Mouse (Mus musculus) midbrain, embryonic 12.5 days (tissue): ENCODE measurements at regions not wholly inside any gene's neighbourhood (a gene's known extent, or its start where the extent isn't known, plus 50 kb on each side); places are given as distances from the start of the nearest gene placed in this dataset.
"Not testable (repeated sequence)": the region's sequence is repeated elsewhere in the genome, so short reads cannot be mapped to it uniquely, and the experiment has no call there.

Source experiments
- ATAC-seq: fragments of 200-750 bp; cut with Nextera tagmentation; 2 replicates; pipeline ENCODE4 v1.8.0; 2017; ENCODE audit warnings: low read depth, moderate TSS enrichment, moderate library complexity; ENCODE audit not compliant: low FRiP score
- H3K27ac ChIP-seq: fragments of 300-500 bp; sonication (generic); replicated peaks from 2 replicates; pipeline ENCODE4 v1.5.1; 2016; ENCODE audit warnings: mild to moderate bottlenecking
- H3K27me3 ChIP-seq: fragments of 300-500 bp; sonication (generic); 2 replicates; pipeline ENCODE4 v1.6.1; 2016; ENCODE audit warnings: mild to moderate bottlenecking
- H3K36me3 ChIP-seq: fragments of 300-500 bp; sonication (generic); 2 replicates; pipeline ENCODE4 v1.6.1; 2016
- H3K4me1 ChIP-seq: fragments of 300-500 bp; sonication (generic); 2 replicates; pipeline ENCODE4 v1.6.1; 2016
- H3K4me2 ChIP-seq: fragments of 300-500 bp; sonication (generic); replicated peaks from 2 replicates; pipeline ENCODE4 v1.6.1; 2016; ENCODE audit warnings: mild to moderate bottlenecking, moderate library complexity
- H3K4me3 ChIP-seq: fragments of 300-500 bp; sonication (generic); 2 replicates; pipeline ENCODE4 v1.5.1; 2016; ENCODE audit warnings: mild to moderate bottlenecking
- H3K9ac ChIP-seq: fragments of 300-500 bp; sonication (generic); replicated peaks from 2 replicates; pipeline ENCODE4 v1.6.1; 2016; ENCODE audit warnings: mild to moderate bottlenecking, moderate library complexity
- H3K9me3 ChIP-seq: fragments of 300-500 bp; sonication (generic); 2 replicates; pipeline ENCODE4 v1.6.1; 2016; ENCODE audit warnings: mild to moderate bottlenecking
- WGBS: fragments of 180-500 bp; shearing (Covaris S2); methylation state at CpG from one replicate; pipeline ENCODE4 v1.1.7; 2016; 5-methylcytosine and 5-hydroxymethylcytosine counted together

DNA sequence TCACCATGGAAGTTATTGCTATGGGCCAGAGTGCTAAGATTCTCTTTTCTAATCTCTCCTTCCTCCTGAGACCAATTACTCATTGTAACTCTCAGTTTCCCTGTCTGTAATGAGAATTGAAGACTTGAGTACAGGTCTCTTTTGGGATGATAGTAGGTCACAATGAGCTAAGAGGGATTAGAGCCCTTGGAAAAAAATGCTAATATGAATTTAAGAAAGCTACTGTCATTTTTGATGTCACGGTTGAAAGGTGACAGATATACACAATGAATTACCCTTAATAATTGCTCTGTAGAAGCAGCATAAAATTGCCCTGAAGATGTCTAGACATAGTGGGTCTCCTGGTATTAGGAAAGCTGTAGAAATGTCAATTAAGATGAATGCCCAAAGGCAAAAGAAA lies 178.2 kb downstream of the Kcna4 start:
- H3K27ac ChIP-seq = no peak overlapping the region
- no peaks in the 10 kb centered on the region for H3K9me3 ChIP-seq
- no peaks in the 10 kb centered on the region for H3K27me3 ChIP-seq
- no peaks in the 10 kb centered on the region for H3K36me3 ChIP-seq
- no peak overlapping the region for H3K4me3 ChIP-seq
- no peak overlapping the region for H3K4me2 ChIP-seq
- 85% methylated on average over 1 of the region's 1 CpGs for WGBS
- H3K9ac ChIP-seq = no peak overlapping the region
- H3K4me1 ChIP-seq = no peaks in the 10 kb centered on the region
- ATAC-seq = peak; percentile 91

DNA sequence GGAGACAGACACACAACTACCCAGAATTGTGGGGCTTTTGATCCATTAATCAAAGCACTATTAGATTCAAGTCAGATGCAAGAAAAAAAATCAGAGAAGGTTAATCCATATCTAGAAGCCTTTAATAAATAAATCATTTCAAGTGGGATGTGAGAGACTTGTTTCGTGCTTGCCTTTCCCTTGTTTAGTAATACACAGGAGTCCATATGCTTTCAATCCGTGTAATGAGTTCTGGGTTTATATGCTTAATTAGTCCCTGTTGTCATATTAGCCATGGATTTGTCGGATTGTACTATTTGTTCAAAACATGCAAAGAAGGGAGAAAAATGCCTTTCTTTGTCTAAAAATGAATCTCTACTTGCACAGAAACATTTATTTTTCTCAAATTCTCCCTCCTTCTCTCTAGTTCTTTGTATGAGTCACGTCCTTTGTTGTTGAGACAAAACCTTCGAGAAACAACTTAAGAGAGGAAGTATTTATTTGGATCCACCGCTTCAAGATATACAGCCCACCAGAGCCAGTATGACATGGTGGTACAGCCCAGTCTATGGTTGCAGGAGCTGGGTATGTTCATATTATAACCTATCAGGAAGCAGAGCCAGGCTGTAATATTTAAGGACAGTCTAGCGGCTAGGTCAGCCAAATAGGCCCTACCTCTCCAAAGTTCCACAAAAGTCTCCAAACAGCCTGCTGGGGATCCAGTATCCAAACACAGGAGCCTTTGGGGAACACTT lies 213.4 kb downstream of the Kcna4 start:
- Histone ChIP-seq H3K4me2 (no peak overlapping the region), H3K4me3 (no peak overlapping the region), H3K9ac (no peak overlapping the region), H3K27me3 (no peaks in the 10 kb centered on the region), H3K4me1 (no peaks in the 10 kb centered on the region), H3K36me3 (no peaks in the 10 kb centered on the region), H3K9me3 (no peaks in the 10 kb centered on the region), H3K27ac (no peak overlapping the region)
- 75% methylated on average over 7 of the region's 7 CpGs for WGBS
- ATAC-seq = no peak

- no peak overlapping the region for H3K27ac ChIP-seq
- no peaks in the 10 kb centered on the region for H3K4me1 ChIP-seq
- H3K4me3 ChIP-seq = no peak overlapping the region
- H3K9ac ChIP-seq = no peak overlapping the region
- peak; percentile 53 for ATAC-seq
- H3K36me3 ChIP-seq = no peaks in the 10 kb centered on the region
- no peak overlapping the region for H3K4me2 ChIP-seq
- no peaks in the 10 kb centered on the region for H3K27me3 ChIP-seq
- H3K9me3 ChIP-seq = no peaks in the 10 kb centered on the region
These were observed 217.2 kb downstream of the Kcna4 start for GRCm38 (mm10) chr2:107507426-107508167.

DNA sequence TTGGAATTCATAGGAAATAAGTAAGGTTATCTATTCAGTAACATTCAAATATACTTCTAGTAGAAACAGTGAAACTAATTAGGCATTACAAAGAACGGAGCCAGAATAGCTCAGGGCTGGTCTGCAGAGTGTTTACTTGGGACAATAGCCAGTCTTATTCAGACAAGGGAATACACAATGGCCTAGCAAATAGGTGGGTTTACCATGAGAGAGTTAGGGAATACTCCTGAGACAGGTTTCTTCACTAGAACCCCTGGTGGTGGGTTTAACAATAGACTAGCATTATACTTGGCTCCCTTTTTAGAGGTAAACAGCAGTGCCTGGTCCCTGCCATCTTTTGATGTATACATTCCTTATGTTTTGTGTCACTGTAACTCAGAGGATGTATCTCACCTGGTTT lies 225.0 kb downstream of the Kcna4 start:
- H3K36me3 ChIP-seq, H3K9ac ChIP-seq, H3K4me2 ChIP-seq, H3K4me1 ChIP-seq, H3K27ac ChIP-seq, ATAC-seq, H3K9me3 ChIP-seq, H3K27me3 ChIP-seq, H3K4me3 ChIP-seq: not testable (repeated sequence)
- 61% methylated on average over 1 of the region's 1 CpGs for WGBS

GRCm38 (mm10) chr2:107518107-107518506 lies 227.7 kb downstream of the Kcna4 start:
- Histone ChIP-seq H3K36me3 (no peaks in the 10 kb centered on the region), H3K27me3 (no peaks in the 10 kb centered on the region), H3K27ac (no peak overlapping the region), H3K4me1 (no peaks in the 10 kb centered on the region), H3K4me2 (no peak overlapping the region), H3K4me3 (no peak overlapping the region), H3K9ac (no peak overlapping the region), H3K9me3 (no peaks in the 10 kb centered on the region)
- WGBS = 62% methylated on average over 1 of the region's 1 CpGs
- ATAC-seq = no peak

DNA sequence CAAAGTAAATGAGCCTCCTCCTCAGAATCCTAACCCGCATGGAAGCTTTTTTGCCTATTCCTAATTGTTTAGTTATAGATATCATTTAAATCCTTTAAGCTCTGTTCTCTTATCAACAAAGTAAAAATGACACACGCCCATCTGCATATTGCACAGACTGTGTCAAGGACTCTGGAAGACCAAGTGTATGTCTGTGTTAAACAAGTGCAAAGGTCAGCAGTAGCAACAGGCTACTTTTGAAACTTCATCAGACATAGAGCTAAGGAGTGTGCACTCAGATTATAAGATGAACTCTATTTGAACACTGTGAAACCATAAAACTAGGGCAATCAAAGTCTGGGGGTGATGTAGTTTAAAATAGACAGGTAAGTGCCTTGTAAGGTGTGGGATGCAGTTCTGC lies 228.3 kb downstream of the Kcna4 start:
- WGBS = 82% methylated on average over 2 of the region's 2 CpGs
- Histone ChIP-seq H3K4me1 (no peaks in the 10 kb centered on the region), H3K9me3 (no peaks in the 10 kb centered on the region), H3K27me3 (no peaks in the 10 kb centered on the region), H3K4me2 (no peak overlapping the region), H3K27ac (no peak overlapping the region), H3K36me3 (no peaks in the 10 kb centered on the region), H3K4me3 (no peak overlapping the region), H3K9ac (no peak overlapping the region)
- no peak for ATAC-seq

DNA sequence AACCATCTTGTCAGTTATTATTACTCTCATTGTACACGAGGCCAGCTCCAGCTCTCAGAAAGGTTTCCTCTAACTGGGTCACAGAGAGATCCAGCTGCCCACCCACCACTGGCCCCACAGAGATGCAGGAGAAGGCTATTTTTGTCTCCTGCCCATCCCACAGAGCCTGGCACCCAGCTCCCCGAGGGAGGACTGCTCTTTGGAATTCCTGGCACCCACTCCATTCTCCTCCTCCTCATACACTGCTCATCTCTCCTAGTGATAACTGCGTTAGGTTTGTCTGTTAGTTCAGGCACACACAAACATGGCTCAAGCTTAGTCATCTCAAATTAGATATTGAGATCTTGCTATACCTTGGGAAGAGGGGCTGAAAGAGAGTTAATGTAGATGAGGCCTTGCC lies 228.9 kb downstream of the Kcna4 start:
- H3K36me3 ChIP-seq = no peaks in the 10 kb centered on the region
- WGBS = 71% methylated on average over 3 of the region's 3 CpGs
- no peak overlapping the region for H3K27ac ChIP-seq
- no peaks in the 10 kb centered on the region for H3K27me3 ChIP-seq
- H3K4me3 ChIP-seq = no peak overlapping the region
- H3K9ac ChIP-seq = no peak overlapping the region
- ATAC-seq = no peak
- H3K4me2 ChIP-seq = no peak overlapping the region
- H3K4me1 ChIP-seq = no peaks in the 10 kb centered on the region
- no peaks in the 10 kb centered on the region for H3K9me3 ChIP-seq

- no peaks in the 10 kb centered on the region for H3K36me3 ChIP-seq
- H3K9ac ChIP-seq = no peak overlapping the region
- no peaks in the 10 kb centered on the region for H3K9me3 ChIP-seq
- H3K27me3 ChIP-seq = no peaks in the 10 kb centered on the region
- no peak overlapping the region for H3K4me3 ChIP-seq
- WGBS = 74% methylated on average over 4 of the region's 4 CpGs
- no peak overlapping the region for H3K27ac ChIP-seq
- H3K4me2 ChIP-seq = no peak overlapping the region
- ATAC-seq = no peak
- H3K4me1 ChIP-seq = no peaks in the 10 kb centered on the region
These were observed 229.3 kb downstream of the Kcna4 start for GRCm38 (mm10) chr2:107519761-107520160.

- Histone ChIP-seq H3K9me3 (no peaks in the 10 kb centered on the region), H3K4me2 (no peak overlapping the region), H3K4me3 (no peak overlapping the region), H3K9ac (no peak overlapping the region), H3K27me3 (no peaks in the 10 kb centered on the region), H3K4me1 (no peaks in the 10 kb centered on the region), H3K27ac (no peak overlapping the region), H3K36me3 (no peaks in the 10 kb centered on the region)
- WGBS = 88% methylated on average over 4 of the region's 4 CpGs
- no peak for ATAC-seq
These were observed 252.7 kb downstream of the Kcna4 start for GRCm38 (mm10) chr2:107543161-107543560.

GRCm38 (mm10) chr2:107552569-107552968 lies 262.1 kb downstream of the Kcna4 start:
- Histone ChIP-seq H3K27me3 (no peaks in the 10 kb centered on the region), H3K9me3 (no peaks in the 10 kb centered on the region), H3K4me2 (no peak overlapping the region), H3K9ac (no peak overlapping the region), H3K4me1 (no peaks in the 10 kb centered on the region), H3K27ac (no peak overlapping the region), H3K36me3 (no peaks in the 10 kb centered on the region), H3K4me3 (no peak overlapping the region)
- ATAC-seq = peak; percentile 27; the same call in 1 of the 2 replicates
- WGBS = 55% methylated on average over 1 of the region's 1 CpGs

GRCm38 (mm10) chr2:107556239-107556638 lies 265.8 kb downstream of the Kcna4 start:
- Histone ChIP-seq H3K4me3 (no peak overlapping the region), H3K4me1 (no peaks in the 10 kb centered on the region), H3K27me3 (no peaks in the 10 kb centered on the region), H3K27ac (no peak overlapping the region), H3K9ac (no peak overlapping the region), H3K36me3 (no peaks in the 10 kb centered on the region), H3K4me2 (no peak overlapping the region), H3K9me3 (no peaks in the 10 kb centered on the region)
- 91% methylated on average over 3 of the region's 3 CpGs for WGBS
- ATAC-seq = no peak

DNA sequence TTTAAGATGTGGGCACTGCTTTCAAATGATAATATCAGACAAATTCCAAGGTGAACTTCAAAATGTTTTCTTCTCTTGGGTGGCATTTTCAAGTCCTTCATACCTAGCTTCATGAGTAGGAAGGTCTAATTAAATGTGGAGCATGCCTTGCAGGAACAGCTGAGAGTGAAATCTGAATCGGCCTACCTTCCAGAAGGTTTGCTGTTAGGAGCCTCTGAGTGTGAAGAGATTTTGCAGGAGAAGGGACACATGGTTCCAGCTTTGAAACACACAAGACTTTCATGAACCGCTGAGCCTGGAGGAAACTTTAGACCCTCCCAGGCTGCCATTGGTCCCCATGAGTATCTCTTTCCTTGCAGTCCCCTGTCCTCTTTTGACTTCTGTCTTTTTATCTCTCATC lies 279.2 kb downstream of the Kcna4 start:
- WGBS = 78% methylated on average over 2 of the region's 2 CpGs
- Histone ChIP-seq H3K9me3 (no peaks in the 10 kb centered on the region), H3K4me3 (no peak overlapping the region), H3K4me1 (no peaks in the 10 kb centered on the region), H3K9ac (no peak overlapping the region), H3K4me2 (no peak overlapping the region), H3K36me3 (no peaks in the 10 kb centered on the region), H3K27ac (no peak overlapping the region), H3K27me3 (no peaks in the 10 kb centered on the region)
- no peak for ATAC-seq
